Mouse (Mus musculus) CD8-positive naive resting alpha-beta T cell, adult 2 months (primary cell): Measurements from ENCODE around the gene Mettl6.

Source experiments
- DNase-seq, 2 experiments: peaks; one replicate each; pipeline ENCODE4 v3.0.0; 2022; ENCODE audit warnings: low read depth in 2 of 2, low spot score in 2 of 2

Mettl6 gene

DNA sequence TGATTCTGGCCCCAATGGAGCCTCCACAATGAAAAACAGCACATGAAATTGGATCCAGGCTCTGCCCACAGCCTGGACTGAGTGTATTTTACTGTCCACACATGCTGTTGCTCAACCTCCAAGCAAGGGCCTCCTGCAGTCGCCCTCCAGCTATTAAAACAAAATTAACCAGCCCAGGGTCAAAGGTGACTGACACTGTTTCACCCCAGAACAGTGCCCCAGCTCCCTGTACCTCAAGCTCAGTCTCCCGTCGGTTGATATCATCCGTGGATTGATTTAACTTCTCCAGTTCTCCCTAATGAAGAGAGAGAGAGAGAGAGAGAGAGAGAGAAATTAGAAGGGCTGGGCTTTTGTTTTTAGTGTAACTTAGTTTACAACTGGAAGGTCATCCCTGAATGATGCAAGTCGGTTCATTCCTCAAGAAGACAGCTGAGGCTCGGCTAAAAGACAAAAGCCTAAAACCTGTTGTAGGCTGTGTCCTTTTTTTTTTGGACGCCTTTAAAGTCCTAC is 60.9 kb downstream of the Mettl6 start:
- DNase-seq: no peak

- peak; percentile 53 to 60 for DNase-seq
Observed at GRCm38 (mm10) chr14:31433126-31433525, 61.7 kb downstream of the Mettl6 start.

GRCm38 (mm10) chr14:31432424-31432823 is 62.4 kb downstream of the Mettl6 start:
- no peak for DNase-seq

DNA sequence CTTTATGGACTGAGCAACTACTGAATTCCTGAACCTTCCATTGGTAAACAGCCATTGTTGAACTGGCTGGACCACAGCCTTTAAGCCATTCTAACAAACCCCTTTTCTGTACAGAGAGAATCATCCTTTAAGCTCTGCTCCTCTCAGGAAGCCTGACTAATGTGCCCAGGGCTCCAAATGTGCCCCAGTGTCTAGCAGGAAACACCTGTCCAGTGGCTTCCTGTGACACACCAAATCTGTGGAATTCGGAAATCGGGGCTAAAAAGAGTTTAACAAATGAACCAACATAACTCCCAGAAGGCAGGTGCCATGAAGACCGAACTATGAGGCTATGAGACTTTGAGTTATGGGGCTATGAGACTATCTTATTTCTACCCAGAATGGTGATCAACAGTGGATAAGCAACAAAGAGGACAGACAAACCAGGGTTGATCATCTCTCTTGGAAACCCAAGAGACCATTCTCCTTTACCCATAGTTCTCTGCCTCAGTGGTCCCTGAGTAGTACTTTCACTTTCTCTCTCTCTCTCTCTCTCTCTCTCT is 63.0 kb downstream of the Mettl6 start:
- DNase-seq: no peak

- no peak for DNase-seq
Observed at GRCm38 (mm10) chr14:31429004-31429395, 65.8 kb downstream of the Mettl6 start.

DNA sequence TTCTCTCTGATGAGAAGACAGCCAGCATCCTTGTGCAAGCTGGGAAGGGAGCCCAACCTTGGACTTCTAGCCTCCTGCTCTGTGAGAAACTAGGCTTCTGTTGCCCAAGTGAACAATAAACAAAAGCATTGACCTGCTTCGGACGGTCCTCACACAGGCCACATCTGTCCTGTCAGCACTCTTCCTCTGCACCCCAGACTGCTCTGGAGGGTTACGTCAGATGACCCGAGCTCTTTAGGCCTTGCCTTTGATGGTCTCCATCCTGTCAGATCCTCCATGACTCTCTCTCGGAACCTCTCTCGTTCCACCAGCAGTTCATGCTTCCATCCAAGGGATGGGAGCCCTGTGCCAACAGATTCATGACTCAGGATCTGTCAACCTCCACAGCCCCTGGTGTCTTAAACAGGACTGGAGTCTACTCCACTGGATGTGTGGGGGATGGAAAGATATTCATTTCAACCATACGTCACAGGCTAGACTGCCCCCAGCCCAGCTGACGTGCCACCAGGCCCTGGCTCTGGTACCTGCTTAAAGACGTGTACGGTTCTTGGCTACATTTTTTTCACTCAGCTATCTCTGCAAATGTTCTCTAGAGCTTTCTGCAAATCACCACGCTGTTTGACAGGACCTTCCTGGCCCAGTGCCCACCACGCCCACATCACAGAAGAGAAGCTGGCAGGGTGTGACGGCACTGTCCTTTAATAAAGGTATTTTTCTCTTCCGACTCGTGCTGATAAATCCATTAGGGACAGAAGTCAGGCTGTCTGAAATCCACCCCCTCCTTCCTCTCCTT is 66.4 kb downstream of the Mettl6 start:
- no peak for DNase-seq
